Mouse (Mus musculus) ES-Bruce4 (cell line): Measurements from ENCODE around the gene Ncstn. TPM values are rescaled to one million over a fixed set of nuclear protein-coding genes. Genes with fewer than 3 reads are reported as not detected.

Experiments
- H3K27ac ChIP-seq: 2 replicates; pipeline ENCODE4 v1.5.1; 2012; ENCODE audit warnings: low read length, inconsistent platforms; ENCODE audit not compliant: insufficient read depth
- H3K27me3 ChIP-seq: 2 replicates; pipeline ENCODE4 v1.6.1; 2012; ENCODE audit warnings: mild to moderate bottlenecking, low read length, inconsistent platforms; ENCODE audit not compliant: control insufficient read depth, poor library complexity, insufficient read depth, severe bottlenecking
- H3K36me3 ChIP-seq: 2 replicates; pipeline ENCODE4 v1.6.1; 2012; ENCODE audit warnings: inconsistent platforms, mild to moderate bottlenecking, low read length, moderate library complexity; ENCODE audit not compliant: control insufficient read depth, poor library complexity, insufficient read depth, severe bottlenecking
- H3K4me1 ChIP-seq: one replicate; pipeline ENCODE4 v1.8.1; 2011; ENCODE audit warnings: low read length; ENCODE audit not compliant: control insufficient read depth, insufficient read depth
- H3K4me3 ChIP-seq: 2 replicates; pipeline ENCODE4 v1.5.1; 2011; ENCODE audit warnings: low read depth, mild to moderate bottlenecking, low read length
- H3K9ac ChIP-seq: 2 replicates; pipeline ENCODE4 v1.6.1; 2012; ENCODE audit warnings: low read depth, mild to moderate bottlenecking, inconsistent platforms; ENCODE audit not compliant: poor library complexity, severe bottlenecking
- H3K9me3 ChIP-seq: replicated peaks from 2 replicates; pipeline ENCODE4 v1.6.1; 2012; ENCODE audit warnings: mild to moderate bottlenecking, low read length, inconsistent platforms; ENCODE audit not compliant: control insufficient read depth, poor library complexity, insufficient read depth, severe bottlenecking
- CTCF ChIP-seq: IDR thresholded peaks from one replicate; pipeline ENCODE4 v1.8.1; 2011; ENCODE audit warnings: low read depth, low read length
- EP300 ChIP-seq: IDR thresholded peaks from 2 replicates; pipeline ENCODE4 v1.6.1; 2011; ENCODE audit warnings: low read depth, low read length; ENCODE audit not compliant: insufficient read depth
- POLR2A ChIP-seq: IDR thresholded peaks from one replicate; pipeline ENCODE4 v1.8.1; 2011; ENCODE audit warnings: low read length; ENCODE audit not compliant: insufficient read depth
- polyA plus RNA-seq: library from polyadenylated mRNA; stranded (reverse); fragments of >200 nt; gene quantifications from 2 replicates; pipeline ENCODE4 v1.2.4, GENCODE M21; 2011; ENCODE audit warnings: low read depth; ENCODE audit not compliant: missing spikeins, insufficient read depth, insufficient read length

The Ncstn gene
- polyA plus RNA-seq, 1 experiment = 54.2 TPM

DNA sequence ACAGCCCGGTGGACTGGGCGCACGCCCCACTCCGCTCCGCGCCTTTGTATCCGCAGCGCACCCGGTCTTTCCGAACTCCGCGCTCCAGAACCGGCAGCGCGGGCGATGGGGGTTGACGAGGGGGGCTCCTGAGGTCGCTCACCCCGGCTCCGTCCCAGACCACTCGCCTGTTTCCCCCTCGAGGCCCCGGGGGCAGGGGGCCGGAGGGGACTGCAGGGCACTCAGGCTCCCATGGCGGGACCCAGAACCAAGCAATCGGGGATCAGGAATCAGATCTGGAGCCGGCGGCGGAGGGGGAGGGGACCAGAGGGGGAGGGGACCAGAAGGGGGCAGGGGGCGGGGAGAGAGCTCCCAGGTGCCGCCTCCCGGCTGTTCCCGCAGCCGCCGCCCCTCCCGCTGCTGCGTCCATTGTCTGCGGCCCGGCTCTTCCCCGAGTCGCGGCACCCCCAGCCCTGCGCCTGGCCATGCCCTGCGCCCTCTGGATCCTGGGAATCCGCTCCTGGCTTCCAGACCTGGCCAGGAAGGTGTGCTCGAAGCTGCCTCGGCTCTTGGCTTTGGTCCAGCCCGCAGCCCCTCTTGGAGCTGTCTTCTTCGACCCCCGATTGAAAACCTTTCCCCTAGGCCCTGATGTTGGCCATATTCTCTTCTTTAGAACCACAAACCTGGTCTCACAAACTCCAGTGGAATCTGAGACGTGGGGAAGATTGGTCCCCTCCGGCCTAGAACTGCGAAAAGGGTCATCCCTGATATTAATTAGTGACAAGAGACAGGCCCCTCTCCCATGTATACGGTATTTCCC is 55.4 kb downstream of the Ncstn start:
- no peak overlapping the region; the same call in 1 of the 2 replicates for H3K27ac ChIP-seq
- H3K4me1 ChIP-seq = peaks cover 4% of the 10 kb centered on the region
- H3K9me3 ChIP-seq = no peaks in the 10 kb centered on the region
- no peak for TF ChIP-seq POLR2A
- no peak for TF ChIP-seq CTCF
- TF ChIP-seq EP300 = 0 out of 2 replicates have a peak, but pooled peaks have one; percentile 27
- no peaks in the 10 kb centered on the region for H3K27me3 ChIP-seq
- peak overlapping the region; percentile 91 for H3K9ac ChIP-seq
- no peaks in the 10 kb centered on the region for H3K36me3 ChIP-seq
- peak overlapping the region; percentile 77 for H3K4me3 ChIP-seq

DNA sequence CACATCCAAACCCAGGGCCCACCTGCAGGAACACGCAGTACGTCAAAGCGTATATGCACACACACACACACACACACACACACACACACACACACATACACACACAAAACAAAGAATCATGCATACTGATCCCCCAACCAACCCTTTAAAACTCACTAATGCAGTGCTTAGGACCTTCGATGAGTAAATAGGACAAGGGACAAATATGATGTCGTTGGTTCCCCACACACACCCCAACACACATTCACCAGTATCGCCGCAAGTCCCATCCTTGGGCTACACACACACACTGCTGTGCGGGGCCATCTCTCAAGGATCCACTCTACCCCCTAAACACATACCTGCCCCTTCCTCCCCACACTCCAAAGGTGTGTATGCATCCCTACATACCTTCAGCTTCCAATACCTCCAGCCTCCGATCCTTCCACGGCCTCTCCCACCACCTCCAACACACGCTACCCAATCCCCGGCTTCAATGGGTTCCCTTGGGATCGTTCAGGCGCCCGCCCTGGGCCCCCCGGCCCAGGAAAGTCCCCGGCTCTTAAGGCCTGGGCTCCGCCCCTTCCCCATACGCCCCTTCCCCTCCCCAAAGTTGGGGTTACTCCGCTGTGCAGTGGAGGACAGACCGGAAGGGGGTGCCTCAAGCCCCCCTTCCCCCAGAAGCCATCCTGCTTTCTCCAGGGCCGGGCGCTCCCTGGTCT is 56.2 kb downstream of the Ncstn start:
- TF ChIP-seq EP300 (no peak), CTCF (no peak), POLR2A (no peak)
- Histone ChIP-seq H3K27me3 (no peaks in the 10 kb centered on the region), H3K9ac (peak overlapping the region; percentile 91), H3K9me3 (no peaks in the 10 kb centered on the region), H3K4me3 (peak overlapping the region; percentile 77), H3K36me3 (no peaks in the 10 kb centered on the region), H3K4me1 (peaks cover 4% of the 10 kb centered on the region), H3K27ac (no peak overlapping the region)

DNA sequence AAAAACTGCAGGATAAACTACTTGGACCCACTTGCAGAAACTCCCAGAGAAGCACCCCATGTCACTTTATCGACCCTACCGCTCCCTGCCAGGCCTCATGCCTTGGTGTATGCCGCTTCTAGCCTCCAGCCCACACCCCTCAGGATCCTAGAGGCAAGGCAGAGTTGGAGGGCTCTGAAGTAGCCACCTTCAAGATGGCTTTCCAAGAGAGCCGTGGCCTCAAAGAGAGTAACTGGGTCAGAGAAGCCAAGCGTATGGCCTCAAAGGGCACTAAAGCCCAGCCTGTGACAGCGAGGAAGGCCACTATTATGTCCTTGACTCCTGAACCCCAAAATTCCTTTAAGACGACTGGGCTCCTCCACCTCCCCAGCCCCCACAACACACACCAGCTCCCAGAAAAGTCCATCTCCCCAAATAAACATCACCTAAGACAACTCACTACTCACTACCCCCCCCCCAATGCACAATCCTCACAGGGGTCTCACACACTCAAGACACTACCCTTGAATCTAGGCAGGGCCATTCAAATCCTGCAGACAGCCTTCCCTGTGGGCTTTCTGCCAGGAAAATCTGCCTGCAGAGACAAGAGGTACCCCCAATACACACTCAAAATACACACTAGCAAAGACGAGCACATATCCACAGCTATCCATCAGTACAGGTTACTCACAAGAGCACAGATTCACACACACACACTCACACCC is 57.2 kb downstream of the Ncstn start:
- Histone ChIP-seq H3K9me3 (no peaks in the 10 kb centered on the region), H3K9ac (no peak overlapping the region), H3K4me1 (peaks cover 4% of the 10 kb centered on the region), H3K36me3 (no peaks in the 10 kb centered on the region), H3K27me3 (no peaks in the 10 kb centered on the region), H3K4me3 (no peak overlapping the region), H3K27ac (no peak overlapping the region)
- no peak for TF ChIP-seq EP300
- TF ChIP-seq POLR2A = no peak

DNA sequence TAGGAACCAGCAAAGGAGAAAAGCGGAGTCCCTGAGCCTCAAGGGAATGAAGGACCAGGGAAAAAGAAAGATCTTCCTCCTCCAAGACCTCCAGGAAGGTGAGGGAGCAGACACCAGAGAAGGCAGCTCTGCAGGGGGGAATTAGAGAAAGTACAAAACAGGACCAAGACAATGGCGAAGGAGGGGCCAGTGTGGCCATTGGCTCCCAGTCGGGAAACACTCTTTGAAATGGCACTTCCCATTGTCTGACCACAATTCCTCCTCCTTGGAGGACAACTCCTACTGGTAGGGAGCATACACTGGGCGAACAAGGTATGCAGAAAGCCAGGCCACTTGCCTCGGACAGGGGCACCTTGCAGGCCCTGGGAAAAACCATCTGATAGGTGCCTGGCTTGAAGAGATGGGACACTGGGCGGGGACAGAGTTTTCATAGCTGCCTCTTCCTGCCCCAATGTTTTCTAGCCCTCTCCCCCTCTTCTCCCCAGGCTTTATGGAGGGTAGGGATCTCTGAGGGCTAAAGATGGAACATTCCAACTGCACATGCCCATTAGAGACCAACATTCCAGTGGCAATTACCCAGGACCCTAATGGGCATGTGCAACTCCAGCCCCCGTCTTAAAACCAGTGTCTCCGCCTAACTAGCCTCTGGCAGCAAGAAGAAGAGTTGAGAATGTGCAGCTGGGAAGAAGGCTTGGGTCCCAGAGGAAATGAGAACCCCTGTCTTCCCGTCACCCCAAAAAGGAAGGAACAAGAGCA is 58.3 kb downstream of the Ncstn start:
- no peak overlapping the region for H3K9ac ChIP-seq
- H3K4me3 ChIP-seq = no peak overlapping the region
- no peaks in the 10 kb centered on the region for H3K36me3 ChIP-seq
- TF ChIP-seq CTCF = no peak
- peak; percentile 79 for TF ChIP-seq EP300
- H3K27me3 ChIP-seq = no peaks in the 10 kb centered on the region
- peaks cover 4% of the 10 kb centered on the region for H3K4me1 ChIP-seq
- H3K27ac ChIP-seq = 0 out of 2 replicates have a peak overlapping the region, but pooled peaks have one; percentile 3
- no peaks in the 10 kb centered on the region for H3K9me3 ChIP-seq

DNA sequence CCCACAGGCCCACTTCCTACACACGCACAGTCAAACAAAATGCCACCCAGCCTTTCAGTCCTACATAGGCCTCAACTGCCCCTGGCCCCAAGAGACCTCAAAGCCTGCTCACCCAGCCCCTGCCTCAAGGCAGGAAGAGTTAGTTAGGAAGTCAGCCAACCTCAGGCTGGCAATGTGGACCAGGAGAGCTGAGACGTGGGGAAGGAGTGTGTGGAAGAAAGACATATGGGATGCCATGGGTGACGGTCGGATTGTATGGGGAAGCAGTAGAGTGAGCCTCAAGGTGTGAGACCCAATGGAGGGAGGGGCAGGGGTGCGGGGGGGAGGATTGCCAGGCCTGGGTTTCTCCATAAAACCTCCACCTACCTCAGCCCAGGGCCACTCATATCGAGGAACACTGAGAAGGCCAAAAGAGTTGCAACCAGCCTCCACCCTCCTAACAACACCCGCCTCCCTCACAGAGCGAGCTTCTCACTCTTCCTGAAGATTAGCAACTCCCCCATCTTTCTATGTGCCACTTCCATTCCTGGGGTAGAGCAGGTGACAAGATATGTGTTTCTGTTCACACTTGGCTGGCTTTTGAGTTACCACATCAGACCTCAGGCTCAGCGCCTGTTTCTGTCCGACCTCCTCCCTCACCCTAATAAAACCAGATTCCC is 62.6 kb downstream of the Ncstn start:
- TF ChIP-seq POLR2A (no peak), CTCF (no peak), EP300 (no peak)
- Histone ChIP-seq H3K27me3 (no peaks in the 10 kb centered on the region), H3K36me3 (no peaks in the 10 kb centered on the region), H3K4me3 (no peak overlapping the region), H3K4me1 (peaks cover 10% of the 10 kb centered on the region), H3K9me3 (no peaks in the 10 kb centered on the region), H3K27ac (no peak overlapping the region), H3K9ac (no peak overlapping the region)
